Mouse (Mus musculus): ENCODE measurements at regions not wholly inside any gene's neighbourhood (a gene's known extent, or its start where the extent isn't known, plus 50 kb on each side); places are given as distances from the start of the nearest gene placed in this dataset.
A peak's percentile ranks its signal among the peaks of the same experiment; 100 is the strongest.

- no peak for DNase-seq (ENCODE audit: low spot score)
These were observed 267.1 kb upstream of the Dynlrb2 start for GRCm38 (mm10) chr8:116237561-116238100.

- no peak for DNase-seq (ENCODE audit: low spot score)
These were observed 275.1 kb upstream of the Dynlrb2 start for GRCm38 (mm10) chr8:116229654-116230136.

- DNase-seq (ENCODE audit: low spot score) = no peak
These were observed 277.8 kb upstream of the Dynlrb2 start for GRCm38 (mm10) chr8:116227003-116227402.

- no peak for DNase-seq (ENCODE audit: low spot score)
These were observed 281.5 kb upstream of the Dynlrb2 start for GRCm38 (mm10) chr8:116223235-116223634.

GRCm38 (mm10) chr8:116215909-116216308, 288.9 kb upstream of the Dynlrb2 start:
- DNase-seq (ENCODE audit: low spot score) = no peak

GRCm38 (mm10) chr8:116215286-116215860, 289.4 kb upstream of the Dynlrb2 start:
- no peak for DNase-seq (ENCODE audit: low spot score)

- DNase-seq (ENCODE audit: low spot score) = no peak
These were observed 301.1 kb upstream of the Dynlrb2 start for GRCm38 (mm10) chr8:116203631-116204030.

GRCm38 (mm10) chr8:116200459-116200999, 304.2 kb upstream of the Dynlrb2 start:
- no peak for DNase-seq (ENCODE audit: low spot score)

GRCm38 (mm10) chr8:116196623-116197184, 308.1 kb upstream of the Dynlrb2 start:
- no peak for DNase-seq (ENCODE audit: low spot score)

GRCm38 (mm10) chr8:116192096-116192495, 312.7 kb upstream of the Dynlrb2 start:
- DNase-seq (ENCODE audit: low spot score) = no peak

GRCm38 (mm10) chr8:116185206-116185605, 319.6 kb upstream of the Dynlrb2 start:
- DNase-seq (ENCODE audit: low spot score) = no peak

GRCm38 (mm10) chr8:116184241-116184640, 320.5 kb upstream of the Dynlrb2 start:
- DNase-seq (ENCODE audit: low spot score) = no peak

- DNase-seq (ENCODE audit: low spot score) = peak; percentile 33
These were observed 326.8 kb upstream of the Dynlrb2 start for GRCm38 (mm10) chr8:116177946-116178345.

- no peak for DNase-seq (ENCODE audit: low spot score)
These were observed 329.9 kb upstream of the Dynlrb2 start for GRCm38 (mm10) chr8:116174891-116175290.

- DNase-seq (ENCODE audit: low spot score) = no peak
These were observed 330.8 kb upstream of the Dynlrb2 start for GRCm38 (mm10) chr8:116173961-116174360.

GRCm38 (mm10) chr8:116167874-116168273, 336.9 kb upstream of the Dynlrb2 start:
- no peak for DNase-seq (ENCODE audit: low spot score)

GRCm38 (mm10) chr8:116164989-116165299, 339.8 kb upstream of the Dynlrb2 start:
- DNase-seq (ENCODE audit: low spot score) = no peak

GRCm38 (mm10) chr8:116164190-116164988, 340.4 kb upstream of the Dynlrb2 start:
- DNase-seq (ENCODE audit: low spot score) = no peak

GRCm38 (mm10) chr8:116160932-116161331, 343.8 kb upstream of the Dynlrb2 start:
- DNase-seq (ENCODE audit: low spot score) = no peak

- peak; percentile 21 for DNase-seq (ENCODE audit: low spot score)
These were observed 360.8 kb upstream of the Dynlrb2 start for GRCm38 (mm10) chr8:116143687-116144573.

GRCm38 (mm10) chr8:116141363-116141762, 363.4 kb upstream of the Dynlrb2 start:
- no peak for DNase-seq (ENCODE audit: low spot score)

All from heart, adult 8-10 months (tissue).